Mouse (Mus musculus) gonadal fat pad, adult 2 months (tissue): ENCODE measurements around the gene Sel1l. TPM values are rescaled to one million over a fixed set of nuclear protein-coding genes. Genes with fewer than 3 reads are reported as not detected.

ENCODE experiments used
- DNase-seq: peaks from one replicate; pipeline ENCODE4 v3.0.0-alpha.2; 2012; ENCODE audit warnings: low read depth
- polyA plus RNA-seq: library from polyadenylated mRNA; depleted of rRNA; stranded (reverse); fragments of >200 nt; gene quantifications from 2 replicates; pipeline ENCODE4 v1.2.3, GENCODE M21; 2012; rRNA removed

Gene Sel1l
- polyA plus RNA-seq = 37.4 and 63.5 TPM in 2 replicates

DNA sequence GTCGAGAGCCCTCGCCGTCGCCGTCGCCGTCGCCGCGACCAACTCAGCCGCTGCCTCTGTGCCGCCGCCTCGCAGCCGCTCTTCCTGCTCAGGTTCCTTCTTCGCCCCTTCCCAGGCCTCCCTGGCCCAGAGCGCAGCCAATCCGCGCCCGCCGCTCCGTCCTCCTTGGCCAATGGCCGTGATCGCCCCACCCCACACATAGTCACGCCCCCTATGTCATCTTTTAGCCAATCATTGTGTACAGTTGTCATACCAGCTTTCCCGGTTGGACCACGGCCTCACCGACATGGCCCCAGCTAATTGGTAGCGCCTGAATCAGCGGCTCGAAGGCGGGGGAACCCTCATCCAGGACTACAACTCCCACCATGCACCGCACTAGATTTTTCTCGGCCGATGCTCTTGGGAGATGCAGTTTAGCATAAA lies at the start of gene Sel1l:
Gene Sel1l (minus strand): TSS at position 113 of the 423 bp plus-strand sequence.
- peak; percentile 94 for DNase-seq

GRCm38 (mm10) chr12:91892622-91893560 lies 43.9 kb upstream of the Sel1l start:
- no peak for DNase-seq

- no peak for DNase-seq
Observed at GRCm38 (mm10) chr12:91880431-91880830, 31.5 kb upstream of the Sel1l start.

DNA sequence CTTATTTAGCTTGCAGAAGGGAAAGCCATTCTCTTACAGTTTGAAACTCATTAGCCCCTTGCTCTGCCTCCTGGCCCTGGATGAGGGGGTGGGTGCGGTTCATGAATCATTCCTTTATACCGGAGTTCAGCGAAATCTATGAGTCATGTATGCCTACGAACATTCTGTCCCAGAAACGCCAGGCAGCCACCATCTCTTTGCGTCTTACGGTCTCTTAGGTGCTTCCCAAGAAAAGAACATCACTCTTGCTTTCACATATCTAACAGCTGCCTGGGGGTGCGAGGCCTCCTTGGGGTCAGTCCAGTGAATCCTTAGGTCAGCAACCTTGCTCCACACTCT lies 29.9 kb upstream of the Sel1l start:
- DNase-seq = no peak

DNA sequence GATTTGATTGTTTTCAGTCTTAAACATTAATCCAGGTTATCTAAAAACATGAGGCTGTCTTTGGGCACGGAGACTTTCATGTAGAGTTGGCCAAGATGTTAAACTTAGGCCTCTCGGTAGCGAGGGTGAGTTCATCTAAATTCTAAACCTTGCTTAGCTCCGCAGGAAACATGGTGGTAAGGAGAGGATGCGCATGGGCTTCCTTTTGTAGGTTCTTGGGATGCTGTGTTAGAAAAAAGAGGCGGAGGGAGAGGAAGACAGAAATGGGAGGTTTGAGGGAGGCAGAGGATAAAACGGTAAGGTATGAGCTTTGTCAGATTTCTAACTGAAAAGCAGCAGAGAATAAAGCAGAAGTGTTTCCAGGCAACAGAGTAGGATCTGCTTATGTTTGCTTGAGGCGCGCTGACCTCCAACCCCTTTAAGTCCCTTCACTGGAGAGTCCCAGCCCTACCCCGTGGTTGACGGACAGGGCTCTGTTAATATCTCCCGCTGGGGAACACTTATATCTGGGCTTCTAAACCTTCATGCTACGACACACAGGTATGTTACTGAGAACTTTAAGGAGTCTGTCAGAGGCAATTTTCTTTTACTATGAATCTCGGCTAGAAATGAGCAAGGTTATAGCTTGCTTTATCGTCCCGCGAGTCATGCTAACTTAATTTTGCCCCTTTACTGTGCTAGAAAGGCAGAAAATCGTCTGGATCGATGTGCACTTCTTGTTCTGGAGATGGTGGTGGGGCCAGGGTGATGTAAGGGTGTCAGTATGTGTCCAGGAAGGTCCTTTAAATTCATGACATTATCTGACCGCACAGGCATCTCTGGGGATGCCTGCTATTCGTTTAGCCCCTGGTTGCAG lies 29.3 kb upstream of the Sel1l start:
- DNase-seq = no peak

GRCm38 (mm10) chr12:91877646-91878045 lies 28.7 kb upstream of the Sel1l start:
- DNase-seq = no peak

GRCm38 (mm10) chr12:91870671-91871070 lies 21.7 kb upstream of the Sel1l start:
- DNase-seq = no peak

DNA sequence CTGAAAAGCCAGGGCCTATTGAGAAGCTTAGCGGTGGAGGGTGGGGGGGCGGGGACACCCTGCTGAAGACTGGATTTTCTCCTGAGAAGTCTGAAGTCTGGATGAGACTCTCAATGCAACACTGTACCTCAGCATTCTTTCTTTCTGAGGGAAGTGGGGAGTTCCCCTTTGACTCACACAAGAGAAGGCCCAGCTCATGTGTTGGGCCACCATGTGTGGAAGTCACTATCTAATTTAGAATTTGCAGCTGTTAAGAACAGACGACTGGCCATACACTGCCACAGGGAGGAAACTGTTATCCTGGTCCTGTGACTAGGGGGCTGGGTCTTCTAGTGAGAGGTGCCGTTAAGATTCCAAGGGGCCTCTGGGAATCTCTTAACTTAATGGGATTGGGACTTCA lies 20.4 kb upstream of the Sel1l start:
- no peak for DNase-seq

GRCm38 (mm10) chr12:91854330-91854729 lies 5.4 kb upstream of the Sel1l start:
- DNase-seq = no peak

DNA sequence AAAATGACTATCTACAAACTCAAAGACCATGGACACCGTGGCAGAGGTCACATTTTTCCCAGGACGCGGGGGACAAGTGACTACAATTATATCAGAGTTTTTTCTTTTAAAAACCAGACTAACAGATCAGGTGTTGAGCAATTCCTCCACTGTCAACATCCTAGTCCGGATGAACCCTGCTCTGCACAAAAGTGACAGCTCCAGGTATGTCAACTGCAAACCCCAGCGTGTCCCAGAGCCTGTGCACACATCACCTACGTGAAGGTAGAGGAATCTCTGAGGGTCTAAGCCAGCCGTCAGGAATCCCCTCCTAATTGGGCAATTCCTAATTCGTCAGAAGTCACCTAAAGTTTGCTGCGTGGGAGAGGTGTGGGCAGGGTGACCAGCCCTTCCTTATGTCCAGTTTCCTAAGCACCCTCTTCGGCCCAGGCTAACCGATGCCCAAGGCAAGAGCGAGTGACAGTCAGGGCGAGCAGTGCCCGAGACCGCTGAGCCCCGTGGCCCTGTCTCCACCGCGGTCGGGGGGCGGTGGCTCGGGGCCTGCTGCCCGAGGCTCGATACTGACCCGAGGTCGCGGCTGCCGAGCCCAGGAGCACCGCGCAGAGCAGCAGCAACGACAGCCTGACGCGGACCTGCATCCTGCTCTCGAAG lies 438 bp downstream of the Sel1l start:
- DNase-seq = no peak

GRCm38 (mm10) chr12:91846038-91846437 lies 2.9 kb downstream of the Sel1l start:
- DNase-seq = no peak

GRCm38 (mm10) chr12:91845393-91845792 lies 3.6 kb downstream of the Sel1l start:
- no peak for DNase-seq

DNA sequence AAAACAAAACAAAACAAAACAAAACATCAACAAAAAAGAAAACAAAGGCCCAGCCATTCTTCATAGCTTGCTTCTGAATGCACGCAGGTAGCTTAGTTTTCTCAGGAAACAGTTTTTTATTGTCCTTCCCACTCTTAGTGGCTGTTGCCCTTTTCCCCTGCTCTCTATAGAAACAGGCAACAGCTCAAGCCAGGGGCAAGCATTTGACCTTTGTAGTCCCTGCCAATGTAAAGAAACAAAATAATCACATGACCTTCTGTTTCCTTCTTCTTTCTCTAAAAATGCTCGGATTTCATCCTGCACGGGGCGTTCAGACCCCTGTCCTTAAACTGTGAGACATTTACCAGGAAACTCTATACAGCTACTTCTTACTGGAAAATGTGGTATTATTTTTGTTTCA lies 4.4 kb downstream of the Sel1l start:
- no peak for DNase-seq

DNA sequence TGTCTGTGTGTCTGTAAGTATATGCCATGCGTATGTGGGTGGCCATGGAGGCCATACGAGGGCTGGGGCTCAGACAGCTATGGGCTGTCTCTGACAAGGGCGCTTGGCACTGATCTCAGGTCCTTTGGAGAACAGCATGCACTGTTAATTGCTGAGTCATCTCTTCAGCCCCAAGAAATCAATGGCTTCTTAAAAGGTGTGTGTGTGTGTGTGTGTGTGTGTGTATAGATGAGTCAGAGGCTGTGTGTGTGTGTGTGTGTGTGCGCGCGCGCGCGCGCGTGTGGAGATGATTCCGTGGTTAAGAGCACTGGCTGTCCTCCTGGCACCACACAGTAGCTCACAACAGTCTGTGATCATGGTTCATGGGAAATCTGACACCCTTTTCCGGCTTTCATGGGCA lies 5.1 kb downstream of the Sel1l start:
- no peak for DNase-seq

- DNase-seq = no peak
Observed at GRCm38 (mm10) chr12:91841714-91842113, 7.2 kb downstream of the Sel1l start.

- DNase-seq = no peak
Observed at GRCm38 (mm10) chr12:91838261-91838660, 10.7 kb downstream of the Sel1l start.

DNA sequence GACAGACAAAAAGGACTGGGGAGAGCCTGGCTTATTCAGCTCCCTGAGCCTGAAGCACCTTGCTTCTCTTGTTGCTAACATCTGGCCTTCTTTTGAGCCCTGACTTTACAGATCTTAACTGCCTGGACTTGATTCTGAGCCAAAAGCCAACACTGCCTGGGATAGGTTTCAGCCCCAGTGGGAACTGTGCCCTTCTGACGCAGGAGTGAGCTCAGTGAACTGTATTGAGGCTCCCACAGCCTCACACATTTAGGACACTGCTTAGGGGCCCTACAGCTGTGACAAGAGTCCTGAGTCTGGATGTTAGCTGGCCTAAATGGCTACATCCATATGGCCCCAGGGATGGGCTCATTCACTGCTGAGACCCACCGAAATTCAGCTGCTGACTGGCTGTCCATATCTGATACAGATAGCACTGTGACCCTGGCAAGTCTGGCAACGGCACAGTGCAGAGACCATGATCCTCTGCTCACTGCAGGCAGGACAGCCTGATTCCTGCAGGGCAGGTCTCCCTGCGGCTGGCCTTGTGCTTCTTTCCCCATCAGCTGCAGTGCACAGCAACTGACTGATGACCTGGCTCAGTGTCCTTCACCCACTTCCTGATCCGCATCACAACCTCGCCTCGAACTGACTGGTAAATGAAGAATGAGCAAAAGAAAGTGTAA lies 11.4 kb downstream of the Sel1l start:
- DNase-seq = no peak

- no peak for DNase-seq
Observed at GRCm38 (mm10) chr12:91833939-91834333, 15.0 kb downstream of the Sel1l start.

- no peak for DNase-seq
Observed at GRCm38 (mm10) chr12:91833237-91833938, 15.6 kb downstream of the Sel1l start.

DNA sequence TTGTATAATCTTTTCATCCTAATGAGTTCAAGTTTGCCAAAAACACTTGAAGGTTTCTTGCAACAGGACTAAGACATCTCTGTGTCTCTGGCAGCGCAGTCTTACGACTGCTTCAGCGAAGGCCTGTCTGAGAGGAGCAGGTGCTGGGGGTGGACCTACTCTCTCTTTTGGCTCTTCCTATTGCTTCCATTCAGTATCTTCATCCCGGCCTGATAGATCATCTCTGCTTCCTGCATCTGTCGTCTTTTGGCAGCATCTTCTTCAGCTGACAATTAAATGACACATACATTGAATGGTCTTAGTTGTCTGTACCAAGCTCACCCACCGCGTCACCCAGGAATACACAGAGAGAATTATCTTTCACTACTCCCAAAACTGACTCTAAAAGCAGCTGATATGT lies 17.5 kb downstream of the Sel1l start:
- DNase-seq = no peak

- DNase-seq = no peak
Observed at GRCm38 (mm10) chr12:91820461-91820860, 28.5 kb downstream of the Sel1l start.
